In genomic region chr3:138431835-138432234, GRCm38 (mm10) we compare ENCODE assay signal across 9 mouse cellular contexts. TPM values are rescaled to one million over a fixed set of nuclear protein-coding genes. Genes with fewer than 3 reads are reported as not detected.
DNase-seq lines count a peak whose midpoint lies in the region; TF ChIP-seq lines count a peak whose summit lies in the region.
"Had no signal": no experiment of that assay in that cellular context is flagged by ENCODE, and none has a peak within 500 bp of the region (broad histone marks: within the 10 kb centered on the region; RNA-seq: fewer than 3 reads in every experiment).

No protein-coding gene starts in this region.

- no peak overlapping the region for H3K9ac ChIP-seq in ES-E14 (ENCODE audit: insufficient read depth, low read depth, low read length, poor library complexity, severe bottlenecking)

- no peaks in the 10 kb centered on the region for H3K4me1 ChIP-seq in ES-E14 (ENCODE audit: control insufficient read depth in 2 of 2, insufficient read depth in 2 of 2, low read length in 2 of 2, poor library complexity in 1 of 2)

- DNase-seq in kidney, adult 9 months, result peak; percentile 60
- no peak for DNase-seq in kidney, adult 18-20 months
- DNase-seq in ES-E14 (ENCODE audit: low read depth, low spot score), result no peak
- peak; percentile 15 for DNase-seq in c-Kit-positive CD71-positive TER-119-negative erythroid progenitor cells, embryonic 14.5 days (ENCODE audit: low read depth)
- peak; percentile 45 for DNase-seq in mesoderm, embryonic 11.5 days (ENCODE audit: low read depth, low spot score)
- no peak for DNase-seq in cerebellum, adult 11 months
- no peak for DNase-seq in gastrocnemius, postnatal 4 days (ENCODE audit: low spot score in 2 of 2)
- DNase-seq: adrenal gland, adult 8-10 months; gastrocnemius, postnatal 25 days had no signal

- in situ Hi-C loops in ES-E14 (cut with MboI; ENCODE audit: low sequenced_read_pairs in 2 of 2, unreplicated experiment in 2 of 2), result loop anchor here (10.0 kb wide), 2 partner anchors 237 to 657 kb away; partner anchors contain the start of gene 4930579F01Rik (in 1 of the 2)

- no peak overlapping the region for H3K4me3 ChIP-seq in ES-E14 (ENCODE audit: insufficient read depth in 1 of 2, low read depth in 1 of 2, low read length in 2 of 2, poor library complexity in 1 of 2, severe bottlenecking in 1 of 2)

- H3K36me3 ChIP-seq in ES-E14 (ENCODE audit: control insufficient read depth, insufficient read depth, low read length, poor library complexity, severe bottlenecking), result no peaks in the 10 kb centered on the region

- H3K27ac ChIP-seq in ES-E14 (ENCODE audit: insufficient read depth, low read depth, low read length, poor library complexity, severe bottlenecking), result no peak overlapping the region

- no peaks in the 10 kb centered on the region for H3K9me3 ChIP-seq in ES-E14 (ENCODE audit: control insufficient read depth, insufficient read depth, low read depth, low read length)

TF ChIP-seq in ES-E14, 5 proteins besides CTCF, POLR2A, EP300 and RAD21:
- no peak for TF ChIP-seq HCFC1 (IDR thresholded peaks at IDR 0.05; ENCODE audit: borderline replicate concordance, insufficient read depth, low read length)
- TF ChIP-seq ZC3H11A (IDR thresholded peaks at IDR 0.05; ENCODE audit: borderline replicate concordance, low read depth, low read length), result 0 out of 2 replicates have a peak, but pooled peaks have one; percentile 27

RNA-seq across cellular contexts. Expression of gene Adh5, which starts 11.1 kb away (rescaled TPM):
- 222 and 245 TPM in 2 replicates for total RNA-seq in ES-E14 (2012; rRNA removed)
- total RNA-seq in gastrocnemius, postnatal 4 days (2021), result 10 to 100 TPM; 74.4 to 80.7 TPM

RNA-seq across cellular contexts. Expression of gene Adh4, which starts 16.6 kb away (rescaled TPM):
- total RNA-seq in ES-E14 (2012; rRNA removed), result 0.48 and 0.98 TPM in 2 replicates
- total RNA-seq in gastrocnemius, postnatal 4 days (2021), result not detected
- total RNA-seq: gastrocnemius, postnatal 25 days had no signal

RNA-seq across cellular contexts. Expression of gene Metap1, which starts 57.5 kb away (rescaled TPM):
- total RNA-seq in ES-E14 (2012; rRNA removed), result 50.8 and 67.7 TPM in 2 replicates
- total RNA-seq in gastrocnemius, postnatal 4 days (2021), result 10 to 100 TPM; 47.0 to 50.2 TPM

Comparison
In these comparisons a context has a peak if more than half of its experiments do, and no peak if none do; other contexts are left out.
1. DNase-seq: peak in kidney, adult 9 months (single experiment), c-Kit-positive CD71-positive TER-119-negative erythroid progenitor cells, embryonic 14.5 days (single experiment) and mesoderm, embryonic 11.5 days (single experiment); none in kidney, adult 18-20 months (single experiment), ES-E14 (single experiment), cerebellum, adult 11 months (single experiment) and gastrocnemius, postnatal 4 days (0 of 2).